Mouse (Mus musculus): Measurements from ENCODE around the gene Cebpb.

Cebpb gene

DNA sequence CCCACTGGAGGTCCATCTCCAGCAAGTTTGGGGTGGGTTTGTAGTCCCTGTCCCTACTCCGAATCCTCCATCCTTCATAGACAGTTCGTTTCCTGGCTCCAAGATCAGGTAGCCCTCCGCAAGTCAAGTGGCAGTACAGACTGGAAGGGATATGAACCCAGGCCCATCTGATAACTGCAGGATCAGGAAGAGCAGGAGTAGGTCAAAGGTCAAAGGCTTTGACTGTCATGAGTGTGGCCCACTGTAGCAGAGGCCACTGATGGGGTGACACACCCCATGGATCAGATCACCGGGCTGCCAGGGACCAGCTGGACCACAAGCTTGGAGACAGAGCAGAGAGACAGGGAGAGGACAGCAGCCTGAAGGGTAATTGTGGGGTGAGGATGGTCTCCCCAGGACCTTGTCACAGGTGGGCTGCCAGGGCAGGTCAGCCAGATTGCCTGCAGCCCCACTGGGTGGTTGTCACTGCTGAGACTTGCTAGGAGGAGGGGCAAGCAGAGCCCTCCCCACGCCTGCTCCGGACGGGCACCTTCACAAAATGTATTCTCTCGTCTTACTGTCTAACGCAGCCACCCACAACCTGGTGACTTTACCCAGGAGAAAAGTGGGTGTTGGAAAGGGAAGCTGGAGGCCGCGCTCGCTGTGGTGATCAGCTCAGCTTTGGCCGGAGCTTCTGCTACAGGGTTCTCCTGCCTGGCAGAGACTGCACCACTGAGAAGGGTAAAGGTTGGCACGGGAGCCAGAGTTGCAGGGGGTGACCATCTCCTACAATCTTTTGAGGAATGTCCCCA is 3.4 kb downstream of the Cebpb start:
- DNase-seq: no peak

DNA sequence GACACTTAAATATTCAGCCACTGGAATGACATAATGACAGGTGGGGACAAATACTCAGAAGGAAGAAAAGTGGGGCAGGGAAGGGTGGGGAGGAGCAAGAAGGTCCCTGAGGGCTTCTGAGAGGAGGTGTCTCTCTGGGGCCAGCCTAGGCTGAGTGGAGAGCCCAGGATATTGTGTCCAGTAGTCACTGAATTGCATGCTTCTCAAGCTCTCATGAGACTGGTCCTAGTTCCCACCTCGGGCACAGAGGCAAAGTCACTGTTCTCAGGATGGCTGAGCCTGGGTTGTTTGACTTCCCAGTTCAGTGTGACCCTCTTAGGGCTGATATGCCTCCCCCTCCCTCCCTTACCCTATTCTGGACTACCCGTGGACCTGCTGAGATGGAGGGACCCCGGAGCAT is 4.1 kb downstream of the Cebpb start:
- no peak for DNase-seq

DNA sequence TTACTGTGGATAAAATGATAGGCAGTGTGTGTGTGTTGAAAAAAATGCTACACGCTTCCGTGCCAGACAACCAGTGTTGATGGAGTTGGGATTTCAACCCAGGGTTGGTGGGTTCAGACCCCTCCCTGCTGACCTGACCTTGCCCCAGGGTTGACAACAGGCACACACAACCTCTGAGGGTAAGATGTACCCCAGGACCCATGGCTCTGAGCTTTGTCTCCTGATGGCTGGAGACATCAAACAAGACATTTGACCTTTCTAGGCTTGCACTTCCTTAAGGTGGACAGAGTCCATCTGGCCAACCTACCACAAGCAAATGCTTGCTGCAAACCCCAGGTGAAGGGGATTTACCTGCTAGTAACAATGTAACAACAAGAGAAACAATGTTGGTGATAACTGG is 4.8 kb downstream of the Cebpb start:
- no peak for DNase-seq

DNA sequence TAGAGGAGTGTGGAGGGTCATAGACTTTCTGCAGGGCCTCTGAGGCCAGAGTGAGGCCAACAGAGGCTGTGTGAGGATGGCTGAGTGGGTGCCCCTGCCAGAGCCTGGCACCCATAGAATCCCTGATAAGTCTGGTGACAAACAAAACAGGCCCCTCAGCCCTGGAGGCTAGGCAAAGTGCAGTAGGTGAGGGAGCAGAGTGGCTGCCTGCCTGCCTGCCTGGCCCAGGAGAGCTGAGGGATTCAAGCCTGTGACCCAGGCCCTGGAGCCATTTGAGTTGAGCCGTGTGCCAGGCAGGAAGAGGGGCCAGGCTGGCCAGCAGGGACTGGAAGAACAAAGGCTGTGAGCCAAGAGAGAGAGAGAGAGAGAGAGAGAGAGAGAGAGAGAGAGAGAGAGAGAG is 5.5 kb downstream of the Cebpb start:
- peak; percentile 49 to 60 for DNase-seq

DNA sequence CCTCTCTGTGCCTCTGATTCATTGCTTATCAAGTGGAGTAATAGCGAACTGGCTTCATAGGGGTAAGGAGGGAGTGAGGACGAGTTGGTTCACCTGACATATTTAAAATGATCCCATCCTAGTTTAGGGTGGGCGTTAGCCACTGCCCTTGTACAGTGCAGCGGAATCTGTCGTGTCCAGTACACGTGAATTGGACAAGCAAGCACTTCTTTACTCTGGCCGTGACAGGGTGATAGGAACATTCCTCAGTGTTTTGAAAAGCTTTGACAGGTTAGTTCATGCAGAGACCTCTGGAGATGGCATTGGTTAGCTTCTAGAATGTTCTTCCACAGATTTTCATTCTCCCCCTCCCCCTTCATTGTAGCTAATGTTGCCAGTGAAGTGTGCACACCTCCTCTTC is 6.2 kb downstream of the Cebpb start:
- DNase-seq: no peak

DNA sequence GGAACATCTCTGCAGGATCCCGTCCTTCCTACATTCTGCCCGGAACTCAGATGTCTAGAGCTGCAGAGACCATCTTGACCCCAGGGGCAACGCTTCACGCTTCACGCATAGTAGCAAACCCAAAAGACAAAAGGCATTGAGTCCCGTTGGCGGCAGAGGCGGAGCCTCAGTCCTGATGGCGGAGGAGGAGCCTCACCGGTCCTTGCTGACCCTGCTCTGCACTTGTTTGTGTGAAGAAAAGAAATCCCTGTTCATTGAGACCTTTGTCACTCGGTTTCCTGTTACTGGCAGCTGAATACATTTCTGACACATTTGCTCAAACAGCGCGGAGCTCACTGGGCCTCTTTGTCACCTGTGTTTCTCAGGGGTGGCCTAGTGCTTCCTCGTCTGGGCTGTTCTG is 6.8 kb downstream of the Cebpb start:
- DNase-seq: no peak

DNA sequence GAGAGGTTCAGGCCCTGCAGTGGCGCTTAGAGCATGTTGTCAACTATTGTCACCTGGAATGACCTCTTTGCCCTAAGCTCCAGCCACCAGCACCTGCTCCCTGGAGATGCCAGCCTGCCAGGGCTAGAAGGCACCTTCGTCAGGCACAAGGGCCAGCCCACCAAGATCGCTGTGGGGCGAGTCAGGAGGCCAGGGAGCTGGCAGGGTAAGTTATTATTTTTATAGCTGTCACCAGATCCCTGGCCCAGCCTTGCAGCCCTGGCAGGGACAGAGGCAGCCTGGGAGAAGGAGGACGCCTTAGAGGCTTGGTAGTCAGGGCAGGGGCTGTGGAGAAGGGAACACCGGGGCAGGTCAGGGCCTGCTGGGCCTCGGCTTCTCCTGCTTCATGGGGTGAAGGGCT is 7.4 kb downstream of the Cebpb start:
- no peak for DNase-seq

DNA sequence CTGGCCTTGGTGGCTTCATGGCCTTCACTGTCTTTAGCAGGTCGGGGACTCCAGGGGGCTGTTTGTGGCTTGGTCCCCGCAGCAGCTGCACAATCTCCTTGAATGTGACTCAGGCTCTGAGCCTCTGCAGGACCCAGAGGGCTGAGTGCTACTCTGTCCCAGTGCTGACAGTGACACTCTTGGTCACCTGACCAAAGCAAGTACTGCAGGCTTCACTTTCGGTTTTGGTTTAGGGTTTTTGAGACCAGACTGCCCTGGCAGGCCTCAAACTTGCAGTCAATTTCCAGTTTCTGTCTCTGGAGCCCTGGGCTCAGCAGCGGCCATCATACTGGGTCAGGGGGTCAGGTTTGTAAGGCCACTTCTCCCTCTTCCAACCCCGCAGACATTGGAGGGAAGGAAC is 9.2 kb downstream of the Cebpb start:
- DNase-seq: no peak

DNA sequence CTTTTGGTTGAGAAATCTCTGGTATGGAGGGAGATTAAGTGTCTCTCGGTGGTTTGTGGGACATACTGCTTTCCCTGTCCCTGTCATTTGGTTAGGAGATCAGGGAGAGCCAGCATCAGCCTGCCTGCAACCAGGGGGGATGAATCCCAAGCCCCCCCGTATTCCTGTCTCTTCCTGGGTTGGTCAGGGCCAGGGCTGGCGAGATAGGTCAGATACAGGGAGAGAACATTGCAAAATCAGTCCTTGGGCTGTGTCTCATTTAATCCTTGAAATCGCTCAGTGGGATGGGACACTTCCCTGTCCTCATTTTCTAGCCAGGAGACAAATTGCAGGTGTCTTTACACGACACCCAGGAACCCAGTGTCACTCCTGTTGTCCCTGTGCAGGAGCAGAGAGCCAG is 11.3 kb downstream of the Cebpb start:
- no peak for DNase-seq

DNA sequence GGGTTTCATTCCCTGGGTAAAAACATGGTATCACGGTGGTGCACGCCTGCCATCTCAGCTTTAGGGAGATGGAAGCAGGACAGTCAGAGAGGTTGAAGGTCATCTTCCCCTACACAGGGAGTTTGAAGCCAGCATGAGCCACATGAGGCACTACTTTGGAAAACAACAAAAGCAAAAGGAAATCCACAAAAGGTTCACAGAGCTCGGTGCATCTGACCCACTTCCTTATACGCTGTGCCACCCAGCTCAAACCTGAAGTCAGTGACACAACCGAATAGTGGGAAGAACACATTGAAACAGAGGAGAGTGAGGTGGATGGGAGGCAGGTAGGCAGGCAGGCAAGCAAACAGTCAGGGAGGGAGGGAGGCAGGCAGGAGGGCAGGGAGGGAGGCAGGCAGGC is 12.8 kb downstream of the Cebpb start:
- no peak for DNase-seq

DNA sequence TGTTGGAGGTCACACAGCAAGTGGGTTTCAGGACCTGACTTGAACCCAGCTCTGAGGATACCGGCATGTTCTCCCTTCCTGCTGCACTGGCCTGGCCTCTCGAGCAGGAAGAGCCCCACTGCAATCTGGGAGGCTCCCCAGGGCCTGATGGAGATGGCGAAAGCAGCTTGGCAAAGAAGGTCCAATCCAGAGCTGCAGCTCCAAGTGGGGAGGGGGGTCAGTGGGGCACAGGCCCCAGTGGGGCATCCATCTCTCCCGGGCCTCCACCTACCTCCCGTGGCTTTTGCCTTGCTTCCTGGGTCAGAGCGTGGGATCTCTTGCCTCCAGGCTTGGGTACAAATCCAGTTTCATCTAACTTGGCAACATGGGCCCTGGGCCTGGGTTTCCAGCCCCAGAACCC is 13.4 kb downstream of the Cebpb start:
- DNase-seq: no peak

DNA sequence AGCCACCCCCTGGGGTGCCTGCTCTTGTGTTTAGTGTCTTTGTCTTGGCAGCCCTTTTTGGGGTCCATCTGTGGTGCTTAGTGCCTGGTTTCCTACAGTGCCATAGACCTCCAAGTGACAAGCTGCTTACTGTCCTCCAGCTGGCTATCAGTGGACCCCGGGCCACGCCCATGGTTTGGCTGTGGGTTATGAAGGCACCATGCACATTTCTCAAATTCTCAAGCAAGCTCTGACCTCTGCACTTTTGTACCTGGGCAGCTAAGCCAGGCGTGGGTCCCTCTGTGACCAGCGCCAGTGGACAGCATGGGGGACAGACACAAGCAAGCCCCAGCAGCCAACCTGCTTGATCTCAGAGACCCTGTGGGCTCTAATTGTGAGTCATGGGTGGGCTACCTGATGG is 15.7 kb downstream of the Cebpb start:
- no peak for DNase-seq

DNA sequence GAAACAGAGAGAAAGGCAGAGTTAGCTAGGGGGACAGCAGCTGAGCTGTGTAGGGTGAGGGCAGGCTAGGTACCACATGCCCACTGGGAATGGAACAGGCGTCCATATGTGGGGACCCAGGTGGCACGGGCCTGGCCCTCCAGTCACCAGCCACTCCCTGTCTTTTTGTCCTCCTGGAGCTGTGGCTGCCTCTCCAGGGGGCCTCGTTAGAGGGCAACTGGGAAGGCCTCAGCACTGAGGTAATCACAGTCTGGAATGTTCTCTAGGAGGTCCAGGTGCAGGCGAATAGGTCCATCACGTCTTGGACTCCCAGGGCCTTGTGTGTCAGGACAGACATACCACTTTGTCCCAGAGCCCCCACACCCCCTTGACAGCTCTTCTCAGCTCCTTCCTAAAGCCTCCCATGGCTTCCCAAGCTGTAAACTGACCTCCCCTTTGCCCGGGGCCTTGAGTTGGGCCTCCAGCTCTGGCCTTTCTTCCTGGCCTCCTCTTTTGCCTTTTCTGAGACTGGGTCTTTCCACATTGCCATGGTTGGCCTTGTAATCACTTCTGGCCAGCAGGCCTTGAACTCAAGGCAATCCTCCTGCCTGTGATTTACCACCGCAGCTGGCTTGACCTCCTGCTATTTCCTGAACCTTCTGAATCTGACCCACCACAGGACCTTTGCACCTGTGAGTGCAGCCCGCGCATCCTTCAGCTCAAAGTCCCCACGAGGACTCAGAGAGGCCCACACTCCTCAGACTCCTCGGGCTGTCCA is 17.6 kb downstream of the Cebpb start:
- no peak for DNase-seq

DNA sequence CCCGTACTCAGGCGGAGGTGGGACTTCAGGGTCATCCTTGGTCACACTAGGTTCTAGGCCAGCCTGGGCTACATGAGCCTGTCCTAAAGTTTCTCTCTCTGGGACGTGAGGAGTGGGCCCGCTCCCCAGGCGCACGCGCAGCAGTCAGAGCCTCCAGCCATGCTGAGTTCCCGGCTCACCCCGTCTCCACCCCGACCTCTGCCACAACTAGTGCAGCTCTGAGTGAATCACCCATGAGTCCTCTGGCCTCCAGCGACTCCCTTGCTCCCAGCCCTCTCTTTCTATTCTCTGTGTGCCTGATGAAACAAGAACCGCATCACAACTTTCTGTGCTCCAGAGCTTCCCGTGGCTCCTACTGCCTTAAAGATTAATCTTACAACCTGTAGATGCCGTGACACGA is 19.7 kb downstream of the Cebpb start:
- DNase-seq: no peak

DNA sequence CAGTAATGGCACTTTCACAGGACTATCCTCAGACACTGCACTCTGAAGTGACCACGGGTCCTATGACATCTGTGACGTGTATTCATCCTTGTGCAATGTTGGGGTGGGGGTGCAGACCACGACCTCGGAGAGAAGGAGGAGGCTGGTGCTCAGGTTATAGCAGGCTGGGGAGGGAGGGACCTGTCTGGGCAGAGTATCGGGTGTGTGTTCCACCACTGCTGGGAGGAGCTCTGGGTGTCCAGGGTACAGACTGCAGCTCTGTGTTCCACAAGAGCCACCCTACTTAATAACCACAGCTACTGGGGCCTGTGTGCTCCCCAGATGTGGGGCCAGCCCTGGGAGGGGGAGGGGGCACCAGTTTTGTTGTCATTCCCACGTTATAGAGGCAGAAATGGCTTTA is 21.3 kb downstream of the Cebpb start:
- DNase-seq: no peak

DNA sequence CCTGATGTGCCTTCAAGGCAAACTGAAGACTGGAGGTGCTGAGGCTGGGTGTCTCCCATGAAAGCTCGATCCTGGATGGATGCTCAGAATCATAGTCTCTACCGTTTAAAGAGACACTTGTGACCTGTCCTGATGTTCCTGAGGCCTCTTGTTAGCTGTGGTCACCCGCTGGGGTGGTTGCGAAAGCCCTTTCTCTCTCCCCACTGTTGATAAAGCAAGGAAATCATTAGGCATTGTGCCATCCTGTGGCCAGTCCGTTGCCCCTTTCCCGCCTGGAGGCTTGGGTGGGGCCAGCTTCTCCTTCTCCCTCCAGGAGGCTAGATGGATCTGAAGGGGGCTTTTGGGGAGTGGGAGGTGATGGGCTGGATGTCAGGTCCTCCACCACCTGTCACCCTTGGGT is 21.9 kb downstream of the Cebpb start:
- DNase-seq: no peak

DNA sequence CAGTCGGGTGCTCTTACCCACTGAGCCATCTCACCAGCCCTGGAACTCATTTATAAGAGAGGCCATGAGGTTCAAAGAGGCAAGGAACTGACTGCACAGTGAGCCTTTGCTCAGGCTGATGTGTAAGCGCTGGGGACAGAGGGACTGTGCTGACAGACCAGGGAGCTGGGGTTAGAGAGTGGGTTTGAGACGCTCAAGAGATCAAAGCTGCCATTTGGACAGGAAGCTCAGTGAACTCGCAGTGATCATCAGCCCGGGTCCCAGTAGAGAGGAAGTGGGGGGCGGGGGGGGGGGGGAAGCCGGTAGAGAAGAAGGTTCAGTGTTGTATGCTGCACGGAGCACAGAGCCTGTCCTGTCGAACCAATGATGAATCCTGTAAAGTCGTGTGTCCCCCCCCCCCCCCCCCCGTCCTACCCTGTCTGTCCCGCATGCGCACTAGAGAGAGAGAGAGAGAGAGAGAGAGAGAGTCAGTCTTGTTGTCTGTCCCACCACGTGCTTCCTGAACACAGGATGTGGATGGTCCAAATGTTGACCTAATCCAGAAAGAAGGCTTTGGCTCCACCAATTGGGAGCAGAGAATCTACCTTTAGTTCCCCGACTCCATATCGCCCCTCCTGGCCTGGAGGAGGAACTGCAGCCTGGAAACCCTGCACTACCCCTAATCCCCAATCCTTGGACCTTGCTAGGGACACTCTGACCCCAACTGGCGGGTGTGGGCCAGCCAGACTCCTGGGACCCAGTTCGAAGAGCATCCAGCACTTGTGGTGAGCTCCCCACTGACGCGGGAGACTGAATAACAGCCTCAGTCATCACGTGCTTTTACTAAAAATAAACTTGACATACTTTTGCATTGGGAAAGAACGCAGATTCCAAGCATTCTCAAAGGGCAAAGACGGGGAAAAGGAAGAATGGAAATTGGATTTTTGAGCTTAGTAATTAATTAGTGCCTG is 24.4 kb downstream of the Cebpb start:
- no peak for DNase-seq

DNA sequence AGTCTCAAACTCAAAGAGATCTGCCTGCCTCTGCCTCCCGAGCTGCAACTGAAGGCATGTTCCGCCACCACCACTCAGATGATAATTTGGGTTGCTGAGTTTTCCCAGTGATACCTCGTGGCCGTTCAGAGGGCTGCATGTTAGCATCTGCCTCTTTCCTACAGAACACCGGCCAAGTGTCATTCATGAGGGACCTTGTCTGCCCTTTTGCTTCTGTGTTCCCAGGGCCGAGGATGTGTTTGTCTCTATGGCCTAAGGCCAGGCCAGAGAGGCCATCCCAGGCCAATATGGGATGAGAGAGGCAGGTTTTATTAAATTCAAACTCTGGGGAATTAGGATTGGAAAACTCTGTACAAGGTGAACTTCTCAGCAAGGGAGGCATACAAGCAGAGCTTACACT is 25.6 kb downstream of the Cebpb start:
- no peak for DNase-seq

DNA sequence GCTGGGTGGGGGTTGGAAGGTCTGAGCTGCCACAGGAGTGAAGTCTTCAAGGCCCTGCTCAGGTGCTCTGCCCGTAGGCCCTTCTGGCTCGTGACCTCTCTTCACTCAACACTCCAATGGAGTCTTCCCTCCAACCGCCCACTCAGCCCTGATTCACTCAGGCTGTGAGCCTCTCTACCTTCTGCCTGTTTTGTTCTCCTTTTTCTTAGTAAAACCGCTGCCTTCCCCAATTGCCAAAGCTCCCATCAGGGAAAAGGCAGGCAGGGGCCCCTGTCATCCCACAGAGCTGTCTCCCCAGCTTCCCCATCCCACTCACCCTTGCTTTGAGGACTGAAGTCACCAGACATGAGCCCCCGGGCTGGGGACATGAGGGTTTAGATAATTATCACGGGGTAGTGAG is 26.3 kb downstream of the Cebpb start:
- no peak for DNase-seq

DNA sequence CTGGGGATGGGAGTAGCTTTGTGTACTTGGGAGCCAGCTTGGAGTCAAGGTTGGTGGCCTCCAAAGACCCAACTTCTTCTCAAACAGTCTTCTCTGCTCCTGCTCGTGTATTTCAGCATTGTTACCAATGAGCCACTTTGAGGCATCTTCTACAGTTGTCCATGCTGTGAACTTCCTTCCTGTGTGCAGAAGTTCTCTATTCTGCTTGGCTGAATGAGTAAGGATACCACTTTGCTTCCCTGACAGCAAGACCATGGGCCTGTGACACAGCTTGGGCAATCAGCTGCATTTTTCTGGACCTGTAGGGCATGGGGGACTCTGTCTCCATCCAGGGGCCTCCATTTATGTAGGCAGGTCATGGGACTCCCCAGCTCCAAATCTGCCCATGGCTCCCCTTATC is 28.5 kb downstream of the Cebpb start:
- no peak for DNase-seq

DNA sequence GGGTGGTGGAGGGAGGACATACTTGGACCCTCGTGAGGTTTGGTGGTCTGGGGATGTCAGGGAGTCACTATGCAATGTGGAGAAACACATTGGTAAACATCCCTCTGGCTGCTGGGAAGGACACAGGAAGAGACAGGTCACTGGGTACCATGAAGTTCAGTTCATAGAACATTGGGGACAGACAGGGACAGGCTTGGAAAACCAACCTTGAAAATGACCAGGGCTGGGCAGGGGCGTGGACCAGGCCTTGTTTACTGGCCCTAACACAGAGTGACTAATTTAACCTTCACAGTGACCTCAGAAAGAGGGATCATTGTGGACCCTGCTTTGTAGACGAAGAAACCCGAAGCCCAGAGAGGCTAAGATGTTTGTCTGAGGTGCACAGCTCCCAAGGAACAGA is 30.8 kb downstream of the Cebpb start:
- no peak for DNase-seq

DNA sequence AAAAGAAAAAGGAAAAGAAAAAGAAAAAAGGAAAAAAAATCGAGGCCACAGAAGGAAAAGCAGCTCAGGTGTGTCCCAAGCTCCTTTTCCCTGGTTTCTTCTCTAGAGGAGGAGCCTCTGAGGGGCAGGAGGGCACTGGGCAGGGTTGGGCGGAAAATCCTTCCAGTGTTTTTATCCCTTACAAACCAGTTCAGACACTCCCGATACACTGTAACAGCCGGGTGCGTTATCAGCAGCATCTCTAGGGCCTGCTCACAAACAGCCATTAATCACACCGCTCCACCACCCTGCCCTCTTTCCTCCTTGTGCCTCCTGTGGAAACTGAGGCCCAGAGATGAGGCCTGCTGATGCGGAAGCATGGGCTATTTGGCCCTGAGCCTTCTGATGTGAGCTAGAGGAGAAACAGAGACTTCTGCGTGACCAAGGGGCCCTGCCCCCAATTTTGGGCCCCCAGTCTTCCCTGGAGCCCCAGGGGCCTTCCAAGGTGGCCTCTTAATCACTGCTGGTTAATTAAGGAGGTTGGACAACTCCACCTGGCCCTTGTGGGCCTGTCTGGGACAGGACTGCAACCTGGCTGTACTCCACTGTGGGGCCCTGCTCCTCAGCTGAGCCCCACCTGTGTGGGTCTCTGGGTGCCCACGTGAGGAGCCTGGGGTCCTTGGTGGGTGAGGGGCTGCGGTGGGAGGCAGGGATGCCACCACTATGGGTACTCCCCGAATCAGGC is 32.6 kb downstream of the Cebpb start:
- DNase-seq: no peak

DNA sequence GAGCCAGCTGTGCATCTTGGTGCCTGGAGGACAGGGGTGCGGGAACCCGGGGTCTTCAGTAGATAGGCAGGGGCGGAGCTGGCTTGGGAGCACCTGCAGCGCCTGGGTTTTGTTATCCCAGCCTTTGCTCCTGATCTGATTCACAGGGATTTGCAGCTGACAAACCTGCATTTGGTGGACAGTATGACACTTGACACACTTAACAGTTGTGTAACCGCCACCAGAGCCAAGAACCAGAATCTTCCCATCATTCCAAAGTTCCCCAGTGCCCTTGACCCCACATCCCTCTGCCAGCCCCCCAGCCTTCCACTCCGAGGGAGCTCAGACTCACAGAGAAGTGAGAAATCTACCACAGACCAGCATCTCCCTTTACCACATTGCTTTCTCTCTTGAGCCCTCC is 33.8 kb downstream of the Cebpb start:
- DNase-seq: no peak
